Mouse (Mus musculus) kidney, adult 2 months (tissue): ENCODE results near the gene Rbfox3. TPM values are rescaled to one million over a fixed set of nuclear protein-coding genes. Genes with fewer than 3 reads are reported as not detected.
A peak's percentile ranks its signal among the peaks of the same experiment; 100 is the strongest.

Source experiments
- DNase-seq: peaks from one replicate; pipeline ENCODE4 v3.0.0; 2021
- H3K27ac ChIP-seq: fragments of 200-500 bp; 2 replicates; pipeline ENCODE4 v1.5.1; 2012; ENCODE audit warnings: low read depth, low read length, control low read depth, inconsistent platforms; ENCODE audit not compliant: insufficient read depth
- H3K27me3 ChIP-seq: fragments of 200-500 bp; replicated peaks from 2 replicates; pipeline ENCODE4 v1.6.1; 2012; ENCODE audit warnings: mild to moderate bottlenecking, moderate library complexity, low read length, inconsistent platforms; ENCODE audit not compliant: control insufficient read depth, insufficient read depth
- H3K36me3 ChIP-seq: fragments of 200-500 bp; 2 replicates; pipeline ENCODE4 v1.6.1; 2012; ENCODE audit warnings: mild to moderate bottlenecking, moderate library complexity, low read length, inconsistent platforms; ENCODE audit not compliant: control insufficient read depth, insufficient read depth
- H3K4me1 ChIP-seq: fragments of 200-500 bp; 2 replicates; pipeline ENCODE4 v1.6.1; 2011; ENCODE audit warnings: low read length; ENCODE audit not compliant: control insufficient read depth, insufficient read depth
- H3K4me3 ChIP-seq: fragments of 200-500 bp; 2 replicates; pipeline ENCODE4 v1.5.1; 2011; ENCODE audit warnings: mild to moderate bottlenecking, low read depth, low read length, control low read depth; ENCODE audit not compliant: insufficient read depth
- CTCF ChIP-seq: fragments of 200-500 bp; conservative IDR thresholded peaks from 2 replicates; pipeline ENCODE4 v1.5.1; 2011; ENCODE audit warnings: low read depth, mild to moderate bottlenecking, control low read depth, low read length, moderate library complexity, mixed read lengths; ENCODE audit not compliant: insufficient read depth, insufficient read length
- POLR2A ChIP-seq: fragments of 200-500 bp; IDR thresholded peaks from one replicate; pipeline ENCODE4 v1.6.1; 2011; ENCODE audit warnings: low read depth, low read length, control low read depth
- WGBS: fragments of 180-500 bp; shearing (Covaris S2); methylation state at CpG from one replicate; pipeline ENCODE4 v1.1.7; 2018; 5-methylcytosine and 5-hydroxymethylcytosine counted together
- polyA plus RNA-seq: library from polyadenylated mRNA; depleted of rRNA; stranded (reverse); fragments of >200 nt; gene quantifications from 2 replicates; pipeline ENCODE4 v1.2.3, GENCODE M21; 2012

Rbfox3 gene
- polyA plus RNA-seq, 1 experiment: 0.27 TPM

GRCm38 (mm10) chr11:118583573-118583972 is 327.8 kb downstream of the Rbfox3 start:
- no peaks in the 10 kb centered on the region for H3K4me1 ChIP-seq
- no peaks in the 10 kb centered on the region for H3K36me3 ChIP-seq
- WGBS: 87% methylated on average over 8 of the region's 8 CpGs
- H3K27me3 ChIP-seq: no peaks in the 10 kb centered on the region
- no peak overlapping the region for H3K4me3 ChIP-seq
- DNase-seq: no peak
- TF ChIP-seq CTCF (no peak), POLR2A (no peak)
- no peak overlapping the region for H3K27ac ChIP-seq

GRCm38 (mm10) chr11:118581019-118581418 is 330.4 kb downstream of the Rbfox3 start:
- no peaks in the 10 kb centered on the region for H3K4me1 ChIP-seq
- TF ChIP-seq CTCF (no peak), POLR2A (no peak)
- no peaks in the 10 kb centered on the region for H3K27me3 ChIP-seq
- DNase-seq: no peak
- H3K36me3 ChIP-seq: no peaks in the 10 kb centered on the region
- no peak overlapping the region for H3K4me3 ChIP-seq
- no peak overlapping the region for H3K27ac ChIP-seq
- 37% methylated on average over 4 of the region's 4 CpGs for WGBS

- no peak for DNase-seq
- no peaks in the 10 kb centered on the region for H3K27me3 ChIP-seq
- H3K36me3 ChIP-seq: no peaks in the 10 kb centered on the region
- H3K4me1 ChIP-seq: no peaks in the 10 kb centered on the region
- WGBS: 83% methylated on average over 8 of the region's 8 CpGs
- TF ChIP-seq CTCF (no peak), POLR2A (no peak)
- no peak overlapping the region for H3K4me3 ChIP-seq
- H3K27ac ChIP-seq: no peak overlapping the region
Observed at GRCm38 (mm10) chr11:118579622-118580021, 331.8 kb downstream of the Rbfox3 start.

- H3K36me3 ChIP-seq: no peaks in the 10 kb centered on the region
- no peaks in the 10 kb centered on the region for H3K27me3 ChIP-seq
- H3K4me3 ChIP-seq: no peak overlapping the region
- H3K4me1 ChIP-seq: no peaks in the 10 kb centered on the region
- H3K27ac ChIP-seq: no peak overlapping the region
- DNase-seq: no peak
- WGBS: 61% methylated on average over 15 of the region's 15 CpGs
- TF ChIP-seq CTCF (no peak), POLR2A (no peak)
Observed at GRCm38 (mm10) chr11:118577271-118577670, 334.1 kb downstream of the Rbfox3 start.

- no peak for DNase-seq
- no peaks in the 10 kb centered on the region for H3K4me1 ChIP-seq
- H3K27ac ChIP-seq: no peak overlapping the region
- H3K27me3 ChIP-seq: no peaks in the 10 kb centered on the region; the same call in 1 of the 2 replicates
- no peak overlapping the region for H3K4me3 ChIP-seq
- WGBS: 50% methylated on average over 8 of the region's 8 CpGs
- TF ChIP-seq CTCF: no peak
- TF ChIP-seq POLR2A: no peak
- H3K36me3 ChIP-seq: no peaks in the 10 kb centered on the region
Observed at GRCm38 (mm10) chr11:118576611-118577010, 334.8 kb downstream of the Rbfox3 start.

- 79% methylated on average over 5 of the region's 5 CpGs for WGBS
- Histone ChIP-seq H3K27me3 (no peaks in the 10 kb centered on the region; the same call in 1 of the 2 replicates), H3K27ac (no peak overlapping the region), H3K4me1 (no peaks in the 10 kb centered on the region), H3K4me3 (no peak overlapping the region), H3K36me3 (no peaks in the 10 kb centered on the region)
- TF ChIP-seq POLR2A (no peak), CTCF (no peak)
- DNase-seq: no peak
Observed at GRCm38 (mm10) chr11:118574418-118574817, 337.0 kb downstream of the Rbfox3 start.

GRCm38 (mm10) chr11:118573569-118573968 is 337.8 kb downstream of the Rbfox3 start:
- no peak overlapping the region for H3K27ac ChIP-seq
- no peaks in the 10 kb centered on the region; the same call in 1 of the 2 replicates for H3K27me3 ChIP-seq
- DNase-seq: peak; percentile 27
- no peaks in the 10 kb centered on the region for H3K36me3 ChIP-seq
- peak; percentile 62 for TF ChIP-seq CTCF
- no peak for TF ChIP-seq POLR2A
- no peaks in the 10 kb centered on the region for H3K4me1 ChIP-seq
- H3K4me3 ChIP-seq: no peak overlapping the region
- WGBS: 0% methylated on average over 3 of the region's 3 CpGs
